Mouse (Mus musculus) urinary bladder, adult 2 months (tissue): Measurements from ENCODE around the gene Zdhhc18. TPM values are rescaled to one million over a fixed set of nuclear protein-coding genes. Genes with fewer than 3 reads are reported as not detected.

Experiments
- polyA plus RNA-seq: library from polyadenylated mRNA; depleted of rRNA; stranded (reverse); fragments of >200 nt; gene quantifications from 2 replicates; pipeline ENCODE4 v1.2.3, GENCODE M21; 2012; rRNA removed

Zdhhc18 gene
- polyA plus RNA-seq, 1 experiment, result 17.8 TPM

Other genes starting within 250 kb of the Zdhhc18 start
- gene Tent5b, start 170.0 kb downstream of the Zdhhc18 start, polyA plus RNA-seq, result 26.0 and 32.2 TPM in 2 replicates
- gene Trnp1, start 151.6 kb downstream of the Zdhhc18 start, polyA plus RNA-seq, result 25.1 and 49.7 TPM in 2 replicates
- 7.6 and 10.0 TPM in 2 replicates for gene Kdf1, start 131.2 kb downstream of the Zdhhc18 start, polyA plus RNA-seq
- 107 and 117 TPM in 2 replicates for gene Nudc, start 104.2 kb downstream of the Zdhhc18 start, polyA plus RNA-seq
- not detected in 2 replicates for gene Nr0b2, start 96.8 kb downstream of the Zdhhc18 start, polyA plus RNA-seq
- 4.5 and 4.6 TPM in 2 replicates for gene Gpatch3, start 75.4 kb downstream of the Zdhhc18 start, polyA plus RNA-seq
- gene Gpn2, start 65.8 kb downstream of the Zdhhc18 start, polyA plus RNA-seq, result 20.5 and 25.2 TPM in 2 replicates
- gene Sfn, start 48.0 kb downstream of the Zdhhc18 start, polyA plus RNA-seq, result 218 and 326 TPM in 2 replicates
- 17.1 and 19.4 TPM in 2 replicates for gene Pigv, start 22.5 kb upstream of the Zdhhc18 start, polyA plus RNA-seq
- gene Arid1a, start 106.6 kb upstream of the Zdhhc18 start, polyA plus RNA-seq, result 26.3 and 41.5 TPM in 2 replicates
- 15.9 and 17.9 TPM in 2 replicates for gene Rps6ka1, start 237.6 kb upstream of the Zdhhc18 start, polyA plus RNA-seq